Mouse (Mus musculus): ENCODE measurements at regions not wholly inside any gene's neighbourhood (a gene's known extent, or its start where the extent isn't known, plus 50 kb on each side); places are given as distances from the start of the nearest gene placed in this dataset.
A peak's percentile ranks its signal among the peaks of the same experiment; 100 is the strongest.

DNA sequence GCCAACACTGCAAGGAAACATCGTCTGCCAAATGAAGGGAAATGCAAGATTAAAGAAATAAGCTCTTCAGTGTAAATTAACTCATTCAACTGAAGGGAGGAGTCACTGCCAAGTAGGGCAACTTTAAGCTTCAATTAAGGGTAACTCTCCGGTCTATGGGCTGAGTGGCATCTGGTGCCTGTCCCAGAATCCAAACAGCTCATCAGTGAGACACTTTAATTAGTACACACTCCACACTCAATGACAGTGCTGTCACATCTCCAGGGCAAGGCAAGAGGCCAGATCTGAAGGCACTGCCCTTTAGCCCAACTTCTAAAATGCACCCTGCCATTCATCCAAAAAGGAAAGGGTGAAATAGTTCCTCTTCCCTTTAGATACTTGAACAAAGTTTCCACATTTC lies 549.3 kb upstream of the Jmjd1c start:
- no peak for DNase-seq
- TF ChIP-seq EP300 (IDR thresholded peaks at IDR 0.05; ENCODE audit: low read depth) (no peak), CTCF (IDR thresholded peaks at IDR 0.05; ENCODE audit: low read depth) (no peak)
- H3K27ac ChIP-seq (ENCODE audit: low read depth) = no peak overlapping the region
- no peak overlapping the region for H3K4me3 ChIP-seq (ENCODE audit: low read depth, low read length)
- ATAC-seq = no peak
- no peaks in the 10 kb centered on the region for H3K36me3 ChIP-seq (replicated peaks; ENCODE audit: insufficient read depth, low read length)
- no peaks in the 10 kb centered on the region for H3K4me1 ChIP-seq (ENCODE audit: insufficient read depth)
- no peak overlapping the region for H3K9ac ChIP-seq (replicated peaks)
- WGBS (ENCODE audit: insufficient replicate concordance) = 50% methylated on average over 2 of the region's 2 CpGs
- no peaks in the 10 kb centered on the region for H3K9me3 ChIP-seq (ENCODE audit: low read length)
- no peaks in the 10 kb centered on the region for H3K27me3 ChIP-seq (ENCODE audit: insufficient read depth, low read length)
- H3K4me2 ChIP-seq (ENCODE audit: low read depth, low read length) = no peak overlapping the region

DNA sequence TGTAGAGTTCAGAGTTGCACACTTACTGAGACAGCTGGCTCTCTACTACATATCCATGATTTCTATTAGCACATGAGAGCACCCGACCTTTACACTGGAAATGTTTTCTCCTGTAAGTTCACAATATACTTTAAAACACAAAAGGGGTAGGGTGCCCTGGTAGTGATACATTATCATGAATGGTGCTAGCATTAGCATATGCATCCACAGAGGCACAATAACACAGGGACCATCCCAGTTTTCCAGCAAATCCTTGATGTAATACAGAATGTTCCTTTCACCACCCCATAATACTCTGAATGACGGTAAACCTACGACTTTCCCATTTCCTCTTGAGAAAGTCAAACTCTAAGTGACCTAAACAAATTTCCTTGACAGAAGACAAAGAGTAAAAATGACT lies 548.3 kb upstream of the Jmjd1c start:
- H3K9me3 ChIP-seq (ENCODE audit: low read length) = no peaks in the 10 kb centered on the region
- no peak overlapping the region for H3K27ac ChIP-seq (ENCODE audit: low read depth)
- DNase-seq (no peak), ATAC-seq (no peak)
- H3K36me3 ChIP-seq (replicated peaks; ENCODE audit: insufficient read depth, low read length) = no peaks in the 10 kb centered on the region
- H3K4me3 ChIP-seq (ENCODE audit: low read depth, low read length) = no peak overlapping the region
- no peak overlapping the region for H3K4me2 ChIP-seq (ENCODE audit: low read depth, low read length)
- H3K9ac ChIP-seq (replicated peaks) = no peak overlapping the region
- no peaks in the 10 kb centered on the region for H3K4me1 ChIP-seq (ENCODE audit: insufficient read depth)
- 49% methylated on average over 3 of the region's 3 CpGs for WGBS (ENCODE audit: insufficient replicate concordance)
- H3K27me3 ChIP-seq (ENCODE audit: insufficient read depth, low read length) = no peaks in the 10 kb centered on the region
- no peak for TF ChIP-seq CTCF (IDR thresholded peaks at IDR 0.05; ENCODE audit: low read depth)
- no peak for TF ChIP-seq EP300 (IDR thresholded peaks at IDR 0.05; ENCODE audit: low read depth)

GRCm38 (mm10) chr10:66548073-66548472 lies 547.9 kb upstream of the Jmjd1c start:
- no peaks in the 10 kb centered on the region for H3K36me3 ChIP-seq (replicated peaks; ENCODE audit: insufficient read depth, low read length)
- H3K9me3 ChIP-seq (ENCODE audit: low read length) = no peaks in the 10 kb centered on the region
- no peak overlapping the region for H3K27ac ChIP-seq (ENCODE audit: low read depth)
- no peaks in the 10 kb centered on the region for H3K27me3 ChIP-seq (ENCODE audit: insufficient read depth, low read length)
- no peak overlapping the region for H3K4me3 ChIP-seq (ENCODE audit: low read depth, low read length)
- no peak overlapping the region for H3K9ac ChIP-seq (replicated peaks)
- TF ChIP-seq EP300 (IDR thresholded peaks at IDR 0.05; ENCODE audit: low read depth) = no peak
- ATAC-seq (no peak), DNase-seq (no peak)
- no peaks in the 10 kb centered on the region for H3K4me1 ChIP-seq (ENCODE audit: insufficient read depth)
- H3K4me2 ChIP-seq (ENCODE audit: low read depth, low read length) = no peak overlapping the region
- 80% methylated on average over 4 of the region's 4 CpGs for WGBS (ENCODE audit: insufficient replicate concordance)

GRCm38 (mm10) chr10:66552919-66553318 lies 543.0 kb upstream of the Jmjd1c start:
- Histone ChIP-seq H3K9ac (replicated peaks) (no peak overlapping the region), H3K4me1 (ENCODE audit: insufficient read depth) (no peaks in the 10 kb centered on the region), H3K9me3 (ENCODE audit: low read length) (no peaks in the 10 kb centered on the region), H3K4me2 (ENCODE audit: low read depth, low read length) (no peak overlapping the region), H3K4me3 (ENCODE audit: low read depth, low read length) (no peak overlapping the region), H3K27ac (ENCODE audit: low read depth) (no peak overlapping the region), H3K27me3 (ENCODE audit: insufficient read depth, low read length) (no peaks in the 10 kb centered on the region), H3K36me3 (replicated peaks; ENCODE audit: insufficient read depth, low read length) (no peaks in the 10 kb centered on the region)
- no peak for ATAC-seq
- 64% methylated on average over 3 of the region's 3 CpGs for WGBS (ENCODE audit: insufficient replicate concordance)
- TF ChIP-seq EP300 (IDR thresholded peaks at IDR 0.05; ENCODE audit: low read depth) (no peak), CTCF (IDR thresholded peaks at IDR 0.05; ENCODE audit: low read depth) (no peak)
- peak; percentile 15 for DNase-seq

DNA sequence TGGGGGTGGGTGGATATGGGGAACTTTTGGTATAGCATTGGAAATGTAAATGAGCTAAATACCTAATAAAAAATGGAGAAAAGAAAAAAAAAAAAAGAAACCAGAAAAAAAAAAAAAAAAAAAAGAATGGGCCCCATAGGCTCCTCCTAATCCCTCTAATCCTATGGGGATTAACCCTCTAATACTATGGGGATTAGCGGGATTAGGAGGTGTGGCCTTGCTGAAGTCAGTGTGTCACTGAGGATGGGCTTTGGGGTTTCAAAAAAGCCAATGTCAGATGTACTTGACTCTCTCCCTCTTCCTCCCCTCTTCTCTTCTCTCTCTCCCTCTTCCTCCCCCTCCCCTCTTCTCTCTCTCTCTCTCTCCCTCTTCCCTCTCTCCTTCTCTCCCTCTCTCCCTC lies 541.7 kb upstream of the Jmjd1c start:
- Histone ChIP-seq H3K4me3 (ENCODE audit: low read depth, low read length) (no peak overlapping the region), H3K36me3 (replicated peaks; ENCODE audit: insufficient read depth, low read length) (no peaks in the 10 kb centered on the region), H3K27me3 (ENCODE audit: insufficient read depth, low read length) (no peaks in the 10 kb centered on the region), H3K27ac (ENCODE audit: low read depth) (no peak overlapping the region), H3K4me2 (ENCODE audit: low read depth, low read length) (no peak overlapping the region), H3K9me3 (ENCODE audit: low read length) (no peaks in the 10 kb centered on the region), H3K9ac (replicated peaks) (no peak overlapping the region), H3K4me1 (ENCODE audit: insufficient read depth) (no peaks in the 10 kb centered on the region)
- no peak for DNase-seq
- no peak for TF ChIP-seq EP300 (IDR thresholded peaks at IDR 0.05; ENCODE audit: low read depth)
- no peak for TF ChIP-seq CTCF (IDR thresholded peaks at IDR 0.05; ENCODE audit: low read depth)
- 70% methylated on average over 1 of the region's 1 CpGs for WGBS (ENCODE audit: insufficient replicate concordance)
- ATAC-seq = no peak

GRCm38 (mm10) chr10:66558097-66558840 lies 537.7 kb upstream of the Jmjd1c start:
- DNase-seq = no peak
- TF ChIP-seq EP300 (IDR thresholded peaks at IDR 0.05; ENCODE audit: low read depth) (no peak), CTCF (IDR thresholded peaks at IDR 0.05; ENCODE audit: low read depth) (no peak)
- Histone ChIP-seq H3K4me1 (ENCODE audit: insufficient read depth) (no peaks in the 10 kb centered on the region), H3K27me3 (ENCODE audit: insufficient read depth, low read length) (no peaks in the 10 kb centered on the region), H3K9ac (replicated peaks) (no peak overlapping the region), H3K36me3 (replicated peaks; ENCODE audit: insufficient read depth, low read length) (no peaks in the 10 kb centered on the region), H3K4me2 (ENCODE audit: low read depth, low read length) (no peak overlapping the region), H3K4me3 (ENCODE audit: low read depth, low read length) (no peak overlapping the region), H3K27ac (ENCODE audit: low read depth) (no peak overlapping the region), H3K9me3 (ENCODE audit: low read length) (no peaks in the 10 kb centered on the region)
- WGBS (ENCODE audit: insufficient replicate concordance) = 70% methylated on average over 6 of the region's 6 CpGs
- no peak for ATAC-seq
